Comparison of ENCODE assay signal across 8 mouse cellular contexts in genomic region chr4:133012776-133013265, GRCm38 (mm10). TPM values are rescaled to one million over a fixed set of nuclear protein-coding genes. Genes with fewer than 3 reads are reported as not detected.
A peak's percentile ranks its signal among the peaks of the same experiment; 100 is the strongest.
DNase-seq lines count a peak whose midpoint lies in the region; ATAC-seq and TF ChIP-seq lines count a peak whose summit lies in the region.

No protein-coding gene starts in this region.

- peaks cover 33% of the 10 kb centered on the region for H3K4me1 ChIP-seq in forebrain, embryonic 11.5 days (replicated peaks; ENCODE audit: control insufficient read depth, insufficient read depth, low read length)
- peaks cover 62% of the 10 kb centered on the region for H3K4me1 ChIP-seq in hindbrain, embryonic 15.5 days (replicated peaks)
- H3K4me1 ChIP-seq in liver, embryonic 14.5 days (replicated peaks; ENCODE audit: control insufficient read depth in 2 of 2, insufficient read depth in 2 of 2, low read length in 1 of 2): peaks cover 4 to 16% of the 10 kb centered on the region in 2 experiments
- peaks cover 53% of the 10 kb centered on the region for H3K4me1 ChIP-seq in stomach, embryonic 14.5 days (ENCODE audit: control insufficient read depth, insufficient read depth, low read length)

- peak overlapping the region; percentile 99 for H3K4me3 ChIP-seq in left cerebral cortex, adult 2 months
- peak overlapping the region; percentile 93 for H3K4me3 ChIP-seq in forebrain, embryonic 11.5 days (ENCODE audit: low read depth, low read length)
- peak overlapping the region; percentile 99 for H3K4me3 ChIP-seq in hindbrain, embryonic 15.5 days
- H3K4me3 ChIP-seq in liver, embryonic 14.5 days (ENCODE audit: insufficient read depth in 1 of 2, low read depth in 2 of 2, low read length in 2 of 2): peak overlapping the region; percentile 53 to 72
- peak overlapping the region; percentile 96 for H3K4me3 ChIP-seq in stomach, embryonic 14.5 days (ENCODE audit: low read depth, low read length)

- H3K27me3 ChIP-seq in forebrain, embryonic 11.5 days (ENCODE audit: control insufficient read depth, insufficient read depth, low read length): peaks cover 19% of the 10 kb centered on the region
- peaks cover 10% of the 10 kb centered on the region for H3K27me3 ChIP-seq in hindbrain, embryonic 15.5 days
- peaks cover 42% of the 10 kb centered on the region for H3K27me3 ChIP-seq in liver, embryonic 14.5 days (ENCODE audit: control insufficient read depth, insufficient read depth, low read length)
- no peaks in the 10 kb centered on the region for H3K27me3 ChIP-seq in stomach, embryonic 14.5 days (ENCODE audit: control insufficient read depth, insufficient read depth, low read length)

- WGBS in forebrain, embryonic 11.5 days: under 1% methylated on average over 17 of the region's 17 CpGs
- WGBS in hindbrain, embryonic 15.5 days: under 1% methylated on average over 15 of the region's 17 CpGs
- under 1% methylated on average over 17 of the region's 17 CpGs for WGBS in liver, embryonic 14.5 days (ENCODE audit: insufficient replicate concordance)
- 1% methylated on average over 17 of the region's 17 CpGs for WGBS in stomach, embryonic 14.5 days

- no peak for TF ChIP-seq EP300 in liver, embryonic 14.5 days (IDR thresholded peaks at IDR 0.05; ENCODE audit: low read depth)

- no peak for TF ChIP-seq CTCF in left cerebral cortex, adult 2 months (IDR thresholded peaks at IDR 0.05)
- no peak for TF ChIP-seq CTCF in liver, embryonic 14.5 days (IDR thresholded peaks at IDR 0.05; ENCODE audit: low read depth)

- no peak for DNase-seq in left cerebral cortex, adult 2 months (ENCODE audit: extremely low spot score in 1 of 2, low spot score in 2 of 2)
- no peak for DNase-seq in left cerebral cortex, adult 8-10 months (ENCODE audit: low spot score in 2 of 2)
- peak; percentile 84 for DNase-seq in R1 (ENCODE audit: low read depth, low spot score)
- DNase-seq in forebrain, embryonic 11.5 days (ENCODE audit: low spot score): peak; percentile 75
- no peak for DNase-seq in liver, embryonic 14.5 days (ENCODE audit: low read depth in 3 of 3, low spot score in 3 of 3)
- no peak for DNase-seq in left cerebral cortex, postnatal 36 days (ENCODE audit: low spot score in 2 of 2)

- peak overlapping the region; percentile 70 for H3K4me2 ChIP-seq in forebrain, embryonic 11.5 days (ENCODE audit: low read depth, low read length, severe bottlenecking)
- H3K4me2 ChIP-seq in hindbrain, embryonic 15.5 days: peak overlapping the region; percentile 95
- peak overlapping the region; percentile 88 for H3K4me2 ChIP-seq in liver, embryonic 14.5 days (ENCODE audit: low read depth)
- peak overlapping the region; percentile 90 for H3K4me2 ChIP-seq in stomach, embryonic 14.5 days (replicated peaks; ENCODE audit: low read depth, low read length)

- no peak for ATAC-seq in forebrain, embryonic 11.5 days (replicated peaks; ENCODE audit: low FRiP score)
- ATAC-seq in hindbrain, embryonic 15.5 days (ENCODE audit: low FRiP score, low read depth): peak; percentile 4; the same call in 1 of the 2 replicates
- ATAC-seq in liver, embryonic 14.5 days (ENCODE audit: insufficient read depth): no peak
- no peak for ATAC-seq in stomach, embryonic 14.5 days (ENCODE audit: insufficient number of reproducible peaks, insufficient read depth, low FRiP score, low read depth)

- H3K9ac ChIP-seq in forebrain, embryonic 11.5 days (ENCODE audit: low read length): peak overlapping the region; percentile 93
- H3K9ac ChIP-seq in hindbrain, embryonic 15.5 days: peak overlapping the region; percentile 98
- peak overlapping the region; percentile 68; the same call in 1 of the 2 replicates for H3K9ac ChIP-seq in liver, embryonic 14.5 days (replicated peaks)
- H3K9ac ChIP-seq in stomach, embryonic 14.5 days (replicated peaks; ENCODE audit: low read depth, low read length): peak overlapping the region; percentile 99

- no peaks in the 10 kb centered on the region for H3K36me3 ChIP-seq in forebrain, embryonic 11.5 days (ENCODE audit: control insufficient read depth, insufficient read depth, low read length)
- no peaks in the 10 kb centered on the region for H3K36me3 ChIP-seq in hindbrain, embryonic 15.5 days
- H3K36me3 ChIP-seq in liver, embryonic 14.5 days (replicated peaks; ENCODE audit: control insufficient read depth, insufficient read depth, low read depth): no peaks in the 10 kb centered on the region
- H3K36me3 ChIP-seq in stomach, embryonic 14.5 days (ENCODE audit: control insufficient read depth, insufficient read depth, low read length): no peaks in the 10 kb centered on the region; the same call in 1 of the 2 replicates

- intact Hi-C loops in left cerebral cortex, adult 2 months (cut with DNase I): loop anchor here (5.0 kb wide), 1 partner anchor 119 kb away; the partner anchor contains the start of gene Wasf2
- intact Hi-C loops in left cerebral cortex, postnatal 36 days (cut with DNase I): loop anchor here (2.0 to 5.0 kb wide), 3 partner anchors 44 to 199 kb away; partner anchors contain the start of genes Cd164l2 and Gpr3

- no peaks in the 10 kb centered on the region for H3K9me3 ChIP-seq in forebrain, embryonic 11.5 days (ENCODE audit: control insufficient read depth, low read length)
- no peaks in the 10 kb centered on the region for H3K9me3 ChIP-seq in hindbrain, embryonic 15.5 days
- no peaks in the 10 kb centered on the region for H3K9me3 ChIP-seq in liver, embryonic 14.5 days (ENCODE audit: control insufficient read depth, low read length)
- no peaks in the 10 kb centered on the region for H3K9me3 ChIP-seq in stomach, embryonic 14.5 days (ENCODE audit: control insufficient read depth, low read depth, low read length)

- H3K27ac ChIP-seq in left cerebral cortex, adult 2 months: peak overlapping the region; percentile 92
- H3K27ac ChIP-seq in forebrain, embryonic 11.5 days (ENCODE audit: low read depth, low read length): peak overlapping the region; percentile 88
- H3K27ac ChIP-seq in hindbrain, embryonic 15.5 days (replicated peaks): peak overlapping the region; percentile 98
- no peak overlapping the region for H3K27ac ChIP-seq in liver, embryonic 14.5 days
- peak overlapping the region; percentile 94 for H3K27ac ChIP-seq in stomach, embryonic 14.5 days (ENCODE audit: low read length)

RNA-seq across cellular contexts. Expression of gene Ahdc1, which starts 1.8 kb away (rescaled TPM):
- total RNA-seq in left cerebral cortex, adult 2 months (2021): 100 to 1,000 TPM; 108 to 132 TPM
- total RNA-seq in left cerebral cortex, adult 8-10 months (2022): 100 to 1,000 TPM in 2 of 4 experiments, 10 to 100 TPM in 2; 95.7 to 104 (median 99.7) TPM
- polyA plus RNA-seq in forebrain, embryonic 11.5 days (2014; fragmentation: Nextera tagmentation; extraction: Ambion mirVana): 5.5 and 7.5 TPM in 2 replicates
- polyA plus RNA-seq in hindbrain, embryonic 15.5 days (2015; fragmentation: Nextera tagmentation; extraction: Ambion mirVana): 11.8 and 13.9 TPM in 2 replicates
- 1.3 and 1.7 TPM in 2 replicates for polyA plus RNA-seq in liver, embryonic 14.5 days (2012; rRNA removed)
- polyA plus RNA-seq in liver, embryonic 14.5 days (2014; fragmentation: Nextera tagmentation; extraction: Ambion mirVana): 0.53 and 0.75 TPM in 2 replicates
- polyA plus RNA-seq in stomach, embryonic 14.5 days (2014; fragmentation: Nextera tagmentation; extraction: Ambion mirVana): 10.3 and 10.7 TPM in 2 replicates
- 100 to 1,000 TPM in 1 of 2 experiments, 10 to 100 TPM in 1; 91.3 to 110 TPM for total RNA-seq in left cerebral cortex, postnatal 36 days (2021)

RNA-seq across cellular contexts. Expression of gene Fgr, which starts 38.9 kb away (rescaled TPM):
- total RNA-seq in left cerebral cortex, adult 2 months (2021): under 1 TPM; 0.23 TPM
- 1 to 10 TPM in 2 of 4 experiments, under 1 TPM in 2; 0.17 to 1.1 (median 0.82) TPM for total RNA-seq in left cerebral cortex, adult 8-10 months (2022)
- polyA plus RNA-seq in forebrain, embryonic 11.5 days (2014; fragmentation: Nextera tagmentation; extraction: Ambion mirVana): 0.13 TPM in 1 of 2 replicates, not detected in the other
- polyA plus RNA-seq in hindbrain, embryonic 15.5 days (2015; fragmentation: Nextera tagmentation; extraction: Ambion mirVana): 0.04 and 0.21 TPM in 2 replicates
- polyA plus RNA-seq in liver, embryonic 14.5 days (2012; rRNA removed): 0.79 and 1.0 TPM in 2 replicates
- 0.57 and 0.75 TPM in 2 replicates for polyA plus RNA-seq in liver, embryonic 14.5 days (2014; fragmentation: Nextera tagmentation; extraction: Ambion mirVana)
- 0.13 and 0.19 TPM in 2 replicates for polyA plus RNA-seq in stomach, embryonic 14.5 days (2014; fragmentation: Nextera tagmentation; extraction: Ambion mirVana)
- total RNA-seq in left cerebral cortex, postnatal 36 days (2021): under 1 TPM in 1 of 2 experiments, not detected in 1; 0.17 TPM

Comparison
In these comparisons a context has a peak if more than half of its experiments do, and no peak if none do; other contexts are left out.
1. DNase-seq: peak in R1 (single experiment) and forebrain, embryonic 11.5 days (single experiment); none in left cerebral cortex, adult 2 months (0 of 2), left cerebral cortex, adult 8-10 months (0 of 2), liver, embryonic 14.5 days (0 of 3) and left cerebral cortex, postnatal 36 days (0 of 2).
2. Peak in every context shown above with its lines, with median percentiles within 50 percentile points of each other: H3K4me3 ChIP-seq, H3K4me2 ChIP-seq and H3K9ac ChIP-seq.